In the genomic region with DNA sequence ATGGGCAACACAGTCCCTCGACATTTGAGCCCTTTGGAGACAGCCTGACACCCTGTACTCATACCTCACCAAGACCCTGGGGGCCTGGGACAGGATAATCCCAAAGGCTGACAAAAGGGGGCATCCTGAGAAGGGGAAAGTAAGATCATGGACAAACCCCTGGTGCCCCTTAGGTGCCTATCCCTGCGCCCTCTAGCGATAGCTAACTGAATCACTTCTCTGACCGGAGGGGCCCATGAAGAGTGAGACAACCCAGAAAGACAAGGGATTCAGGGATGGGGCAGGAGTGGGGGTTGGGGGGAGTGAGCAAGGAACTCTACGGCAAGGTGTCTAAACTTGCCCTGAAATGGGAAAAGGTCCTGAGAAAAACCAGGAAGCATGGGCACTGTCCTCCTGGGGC, we compare ENCODE assay signal across 9 mouse cellular contexts. TPM values are rescaled to one million over a fixed set of nuclear protein-coding genes. Genes with fewer than 3 reads are reported as not detected.
DNase-seq lines count a peak whose midpoint lies in the region; ATAC-seq lines count a peak whose summit lies in the region.
"Had no signal": no experiment of that assay in that cellular context is flagged by ENCODE, and none has a peak within 500 bp of the region (broad histone marks: within the 10 kb centered on the region; RNA-seq: fewer than 3 reads in every experiment).

No protein-coding gene starts in this region.

- H3K4me1 ChIP-seq in midbrain, embryonic 10.5 days = peaks cover 26% of the 10 kb centered on the region
- H3K4me1 ChIP-seq in midbrain, embryonic 15.5 days = peaks cover 13% of the 10 kb centered on the region

- no peaks in the 10 kb centered on the region for H3K36me3 ChIP-seq in midbrain, embryonic 10.5 days
- H3K36me3 ChIP-seq in midbrain, embryonic 15.5 days (replicated peaks) = no peaks in the 10 kb centered on the region
- H3K36me3 ChIP-seq: liver, embryonic 15.5 days had no signal

- ATAC-seq in midbrain, embryonic 15.5 days (replicated peaks) = no peak

- no peak overlapping the region for H3K4me2 ChIP-seq in midbrain, embryonic 15.5 days
- H3K4me2 ChIP-seq: liver, embryonic 15.5 days had no signal

- intact Hi-C loops in heart, postnatal 25 days (cut with DNase I) = loop anchor here (5.0 kb wide), 2 partner anchors 172 to 487 kb away; no protein-coding TSS in a partner anchor

- 10% methylated on average over 5 of the region's 5 CpGs for WGBS in midbrain, embryonic 10.5 days
- WGBS in midbrain, embryonic 15.5 days = 14% methylated on average over 5 of the region's 5 CpGs

- H3K27ac ChIP-seq in midbrain, embryonic 10.5 days (replicated peaks) = no peak overlapping the region
- H3K27ac ChIP-seq in midbrain, embryonic 15.5 days = no peak overlapping the region
- H3K27ac ChIP-seq: liver, embryonic 15.5 days had no signal

- H3K27me3 ChIP-seq in midbrain, embryonic 10.5 days (ENCODE audit: low read depth, poor library complexity, severe bottlenecking) = peaks cover 100% of the 10 kb centered on the region
- H3K27me3 ChIP-seq in midbrain, embryonic 15.5 days (replicated peaks) = peaks cover 46% of the 10 kb centered on the region

- H3K4me3 ChIP-seq in midbrain, embryonic 10.5 days = no peak overlapping the region
- no peak overlapping the region for H3K4me3 ChIP-seq in midbrain, embryonic 15.5 days
- H3K4me3 ChIP-seq: liver, embryonic 15.5 days had no signal

- no peak overlapping the region for H3K9ac ChIP-seq in midbrain, embryonic 15.5 days
- H3K9ac ChIP-seq: liver, embryonic 15.5 days had no signal

- DNase-seq in gastrocnemius, postnatal 10 days = peak; percentile 50
- DNase-seq in gastrocnemius, postnatal 25 days = no peak
- DNase-seq in midbrain, embryonic 10.5 days (ENCODE audit: low spot score) = peak; percentile 44
- DNase-seq in embryo, embryonic 10 days (ENCODE audit: low spot score) = peak; percentile 78
- DNase-seq in retina, embryonic 14.5 days (ENCODE audit: low spot score) = peak; percentile 76
- no peak for DNase-seq in urinary bladder, postnatal 10 days (ENCODE audit: low spot score)
- DNase-seq in heart, postnatal 25 days (ENCODE audit: low spot score) = no peak

- no peaks in the 10 kb centered on the region for H3K9me3 ChIP-seq in midbrain, embryonic 10.5 days (replicated peaks)
- H3K9me3 ChIP-seq in midbrain, embryonic 15.5 days = no peaks in the 10 kb centered on the region
- H3K9me3 ChIP-seq: liver, embryonic 15.5 days had no signal

RNA-seq across cellular contexts. Expression of gene Cyp26b1, which starts 14.8 kb away (rescaled TPM):
- total RNA-seq in gastrocnemius, postnatal 10 days (2021) = 1 to 10 TPM; 2.0 to 2.8 TPM
- 10 to 100 TPM in 1 of 2 experiments, 1 to 10 TPM in 1; 1.3 to 12.3 TPM for total RNA-seq in gastrocnemius, postnatal 25 days (2021)
- 2.4 and 2.7 TPM in 2 replicates for polyA plus RNA-seq in midbrain, embryonic 10.5 days (2016; fragmentation: Nextera tagmentation; extraction: Ambion mirVana)
- polyA plus RNA-seq in midbrain, embryonic 15.5 days (2015; fragmentation: Nextera tagmentation; extraction: Ambion mirVana) = 14.0 and 21.0 TPM in 2 replicates
- total RNA-seq in heart, postnatal 25 days (2021) = 10 to 100 TPM in 1 of 2 experiments, 1 to 10 TPM in 1; 2.4 to 23.4 TPM

Comparison
In these comparisons a context has a peak if more than half of its experiments do, and no peak if none do; other contexts are left out.
1. DNase-seq: peak in gastrocnemius, postnatal 10 days (single experiment), midbrain, embryonic 10.5 days (single experiment), embryo, embryonic 10 days (single experiment) and retina, embryonic 14.5 days (single experiment); none in gastrocnemius, postnatal 25 days (single experiment), urinary bladder, postnatal 10 days (single experiment) and heart, postnatal 25 days (single experiment).